Mouse (Mus musculus) megakaryocyte, embryonic 14.5 days (primary cell): ENCODE data around the gene Tmem88. TPM values are rescaled to one million over a fixed set of nuclear protein-coding genes. Genes with fewer than 3 reads are reported as not detected.

ENCODE experiments used
- H3K27me3 ChIP-seq: replicated peaks from 2 replicates; pipeline ENCODE3; 2012; ENCODE audit warnings: inconsistent platforms
- H3K36me3 ChIP-seq: replicated peaks from 2 replicates; pipeline ENCODE3; 2012; ENCODE audit warnings: low read length, inconsistent platforms, mixed read lengths
- H3K4me1 ChIP-seq: 2 replicates; pipeline ENCODE4 v1.6.1; 2012; ENCODE audit warnings: inconsistent platforms
- H3K4me3 ChIP-seq: replicated peaks from 2 replicates; pipeline ENCODE3; 2012; ENCODE audit warnings: moderate library complexity, mild to moderate bottlenecking, inconsistent platforms
- H3K9me3 ChIP-seq: 2 replicates; pipeline ENCODE4 v1.6.1; 2012; ENCODE audit warnings: inconsistent platforms
- FLI1 ChIP-seq: IDR thresholded peaks from 2 replicates; pipeline ENCODE4 v1.6.1; 2012; ENCODE audit warnings: low read length, inconsistent platforms, mixed read lengths
- GATA1 ChIP-seq: IDR thresholded peaks from 3 replicates; pipeline ENCODE4 v1.6.1; 2012; ENCODE audit warnings: mixed read lengths, low read length, inconsistent platforms, borderline replicate concordance
- polyA plus RNA-seq: library from polyadenylated mRNA; stranded (reverse); fragments of >175 nt; gene quantifications from 2 replicates; pipeline ENCODE4 v1.2.3, GENCODE M21; 2012; ENCODE audit warnings: low replicate concordance; ENCODE audit not compliant: insufficient read depth

Gene Tmem88
- polyA plus RNA-seq, 1 experiment = 0.35 TPM

DNA sequence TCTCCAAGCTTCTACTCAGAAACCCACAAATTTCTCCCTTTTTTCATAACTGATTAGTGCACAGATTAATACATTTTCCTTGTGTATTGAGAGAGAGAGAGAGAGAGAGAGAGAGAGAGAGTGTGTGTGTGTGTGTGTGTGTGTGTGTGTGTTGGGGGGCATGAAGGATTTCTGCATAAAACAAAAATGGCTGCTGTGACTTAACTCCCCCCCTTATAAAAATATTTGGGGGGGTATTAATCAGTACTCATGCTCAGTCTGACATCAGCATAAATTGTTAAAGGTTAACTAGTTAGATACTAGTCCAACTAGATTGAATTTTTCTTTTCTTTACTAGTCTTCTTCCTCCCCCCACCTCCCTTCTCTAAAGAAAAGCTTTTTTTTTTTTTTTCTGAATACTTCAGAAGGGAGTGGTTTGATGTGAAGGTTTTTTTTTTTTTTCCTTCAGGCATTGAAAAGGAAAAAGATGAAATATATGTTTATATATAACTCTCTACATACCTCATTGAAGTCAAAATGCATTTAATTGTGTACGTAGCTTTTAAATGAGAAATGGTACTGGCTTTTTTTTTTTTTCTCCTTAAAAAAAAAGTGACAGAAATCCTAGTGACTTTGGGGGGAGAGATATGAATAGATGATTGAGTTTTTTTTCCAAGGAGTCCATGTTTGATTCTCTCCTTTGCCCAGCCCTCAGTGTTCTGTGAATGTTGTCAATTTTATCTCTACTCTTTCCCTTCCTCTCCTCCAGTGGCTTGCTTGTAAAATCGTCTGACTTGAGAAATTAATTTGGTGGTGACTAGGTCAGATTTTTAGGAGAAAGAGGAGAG is 27.8 kb downstream of the Tmem88 start:
- Histone ChIP-seq H3K27me3 (peaks cover 78% of the 10 kb centered on the region), H3K4me3 (no peak overlapping the region), H3K9me3 (no peaks in the 10 kb centered on the region), H3K4me1 (peaks cover 60% of the 10 kb centered on the region), H3K36me3 (no peaks in the 10 kb centered on the region)
- TF ChIP-seq FLI1 = no peak
- TF ChIP-seq GATA1 = no peak

DNA sequence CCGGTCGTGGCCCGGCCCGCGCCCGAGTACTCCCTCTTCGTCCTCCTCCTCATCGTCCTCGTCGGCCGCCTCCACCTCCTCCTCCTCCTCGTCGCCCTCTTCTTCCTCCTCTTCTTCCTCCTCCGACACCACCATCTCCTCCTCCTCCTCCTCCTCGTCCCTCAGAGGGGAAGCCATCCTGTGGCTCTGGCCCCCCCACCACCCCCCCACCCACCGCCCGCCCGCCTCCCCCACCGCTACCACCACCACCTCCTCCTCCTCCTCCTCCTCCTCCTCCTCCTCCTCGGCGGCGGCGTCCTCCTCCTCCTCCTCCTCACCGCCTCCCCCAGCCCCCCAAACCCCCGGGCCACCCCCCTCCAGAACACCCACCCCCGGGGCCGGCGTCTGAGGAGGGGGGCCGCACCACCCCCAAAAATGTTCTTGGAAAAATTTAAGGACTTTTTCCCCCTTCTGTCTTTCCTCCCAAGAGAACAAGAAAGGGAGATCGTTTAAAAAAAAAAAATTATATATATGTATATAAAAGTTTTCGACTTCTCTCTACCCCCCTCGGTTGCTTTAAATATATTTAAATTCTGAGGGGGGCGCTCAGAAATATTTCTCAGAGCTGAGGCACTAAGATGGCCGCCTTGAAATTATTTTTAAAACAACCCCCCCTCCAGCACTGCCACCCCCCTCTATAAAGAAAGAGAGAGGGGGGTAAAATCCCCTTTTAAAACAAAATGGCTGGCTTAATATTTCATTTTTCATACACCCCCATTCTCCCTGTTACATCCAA is 28.6 kb downstream of the Tmem88 start, which contains the start of gene Chd3:
Gene Chd3, minus strand, starts transcription at position 192 of the 775 bp plus-strand sequence.
- Histone ChIP-seq H3K9me3 (no peaks in the 10 kb centered on the region), H3K36me3 (no peaks in the 10 kb centered on the region), H3K4me1 (peaks cover 65% of the 10 kb centered on the region), H3K27me3 (peaks cover 86% of the 10 kb centered on the region), H3K4me3 (peak within 1 kb of the TSS; percentile 93)
- TF ChIP-seq FLI1 = no peak
- TF ChIP-seq GATA1 = no peak

DNA sequence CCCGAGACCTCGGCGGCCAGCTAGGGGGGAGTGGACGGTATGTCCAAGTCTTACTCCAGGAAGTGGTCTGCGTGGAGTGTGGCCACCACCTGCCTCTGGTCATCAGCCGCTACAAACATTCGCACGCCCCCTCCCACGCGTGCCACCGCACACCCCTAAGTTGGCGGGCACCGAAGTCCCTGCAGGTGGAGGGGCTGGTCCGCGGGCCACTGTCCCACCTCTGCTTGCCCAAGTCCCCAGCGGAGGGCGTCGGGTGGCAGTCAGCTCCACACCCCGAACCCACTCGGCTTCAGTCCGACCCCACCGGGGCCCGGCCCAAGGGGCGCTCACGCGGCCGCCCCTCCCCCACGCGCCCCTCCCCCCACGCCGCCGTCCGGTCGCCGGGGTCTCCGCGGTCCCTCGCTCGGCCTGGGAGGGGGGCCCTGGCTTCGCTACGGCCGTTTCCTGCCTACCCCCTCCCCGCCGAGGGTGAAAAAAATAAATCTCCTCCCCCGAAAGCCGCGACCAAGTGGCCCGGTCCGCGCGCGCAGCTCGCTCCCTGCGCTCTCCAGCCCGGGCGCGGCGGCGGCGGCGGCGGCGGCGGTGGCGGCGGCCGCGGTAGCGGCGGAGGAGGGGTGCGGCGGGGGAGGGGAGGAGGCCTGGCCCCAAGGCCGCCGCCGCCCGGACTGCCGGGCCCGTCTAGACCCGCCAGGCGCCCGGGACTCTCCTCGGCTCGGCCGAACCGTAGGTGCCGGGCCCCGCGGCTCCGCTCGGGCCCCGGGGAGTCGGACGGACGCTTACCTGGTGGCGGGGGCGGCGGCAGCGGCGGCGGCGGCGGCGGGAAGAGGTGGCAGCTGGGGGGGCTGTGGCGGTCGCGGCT is 29.4 kb downstream of the Tmem88 start:
- peaks cover 64% of the 10 kb centered on the region for H3K4me1 ChIP-seq
- peaks cover 85% of the 10 kb centered on the region for H3K27me3 ChIP-seq
- TF ChIP-seq GATA1 (no peak), FLI1 (no peak)

DNA sequence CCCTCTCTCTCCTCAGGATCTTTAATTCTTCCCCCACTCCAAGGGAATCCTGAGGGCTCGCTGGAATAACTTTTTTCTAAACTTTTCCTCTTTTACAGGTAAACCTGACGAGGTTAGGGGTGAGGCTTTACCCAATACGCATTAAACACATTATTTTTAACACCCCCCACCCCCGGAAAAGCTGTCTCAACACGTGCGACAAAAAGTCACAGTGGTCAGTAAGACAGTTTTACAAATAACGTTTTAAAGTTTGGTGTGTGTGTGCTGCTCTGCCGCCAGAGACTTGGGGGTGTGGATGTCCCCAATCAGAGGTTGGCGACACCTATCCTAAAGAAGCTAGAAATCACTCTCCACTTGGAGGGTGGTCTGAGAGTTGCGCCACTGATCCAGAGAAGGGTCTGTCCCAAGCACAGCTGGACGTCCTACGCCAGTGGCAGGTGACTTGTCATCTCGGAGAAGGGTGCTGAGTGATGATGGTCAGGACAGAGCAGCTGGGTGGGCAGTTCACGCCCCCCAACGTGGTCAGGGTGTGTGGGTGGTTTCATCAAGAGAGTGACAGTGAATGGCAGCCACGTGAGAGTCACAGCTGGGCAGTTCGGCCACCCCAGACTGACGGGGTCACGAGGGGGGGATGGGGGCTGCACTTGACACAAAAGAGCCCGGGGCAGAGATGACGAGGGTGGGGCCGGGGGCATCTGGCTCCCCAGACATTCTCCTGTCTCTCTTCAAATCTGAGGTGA is 30.2 kb downstream of the Tmem88 start:
- peaks cover 56% of the 10 kb centered on the region for H3K4me1 ChIP-seq
- H3K9me3 ChIP-seq = 0 out of 2 replicates have a peak, but pooled peaks cover 1% of the 10 kb centered on the region
- H3K36me3 ChIP-seq = no peaks in the 10 kb centered on the region
- peak overlapping the region; percentile 93 for H3K4me3 ChIP-seq
- TF ChIP-seq GATA1 = no peak
- TF ChIP-seq FLI1 = no peak
- H3K27me3 ChIP-seq = peaks cover 82% of the 10 kb centered on the region

More for the DNA sequence above, 29.4 kb downstream of the Tmem88 start:
- peak overlapping the region; percentile 93 for H3K4me3 ChIP-seq
- H3K9me3 ChIP-seq = no peaks in the 10 kb centered on the region
- no peaks in the 10 kb centered on the region for H3K36me3 ChIP-seq

DNA sequence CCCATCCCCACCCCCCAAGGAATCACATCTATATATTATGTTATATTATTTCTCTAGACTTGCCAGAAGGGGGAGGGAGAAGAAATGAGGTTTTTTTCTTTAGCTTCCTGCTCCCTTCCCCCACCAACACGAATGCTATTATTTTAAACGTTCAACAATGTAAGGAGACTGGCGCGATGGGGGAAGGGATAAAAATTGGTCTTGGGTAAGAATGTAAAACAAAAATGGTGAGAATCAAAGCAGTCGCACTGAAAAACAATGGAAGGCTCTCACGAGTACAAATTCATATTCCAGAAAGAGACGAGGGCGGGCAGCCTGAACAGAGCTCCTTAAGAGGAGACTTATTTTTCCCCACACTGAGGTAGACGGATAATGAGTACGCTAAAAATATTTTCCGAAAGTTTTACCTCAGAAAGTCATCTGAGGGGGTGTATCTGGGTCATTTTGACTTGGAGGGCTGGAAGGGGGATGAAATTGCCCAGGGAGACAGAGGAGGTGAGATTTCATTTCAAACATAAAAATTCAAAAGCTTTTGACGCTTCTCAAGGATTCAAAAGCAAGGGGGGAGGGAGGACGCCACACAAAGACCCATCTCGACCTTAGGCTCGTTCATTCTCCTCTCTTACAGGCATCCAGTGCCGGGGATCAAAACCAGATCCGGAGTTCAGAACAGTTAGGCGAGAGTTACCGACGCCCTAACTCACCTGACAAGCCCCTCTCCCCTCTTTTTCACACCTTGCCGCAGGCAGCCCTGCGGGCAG is 31.0 kb downstream of the Tmem88 start:
- H3K27me3 ChIP-seq = peaks cover 79% of the 10 kb centered on the region

DNA sequence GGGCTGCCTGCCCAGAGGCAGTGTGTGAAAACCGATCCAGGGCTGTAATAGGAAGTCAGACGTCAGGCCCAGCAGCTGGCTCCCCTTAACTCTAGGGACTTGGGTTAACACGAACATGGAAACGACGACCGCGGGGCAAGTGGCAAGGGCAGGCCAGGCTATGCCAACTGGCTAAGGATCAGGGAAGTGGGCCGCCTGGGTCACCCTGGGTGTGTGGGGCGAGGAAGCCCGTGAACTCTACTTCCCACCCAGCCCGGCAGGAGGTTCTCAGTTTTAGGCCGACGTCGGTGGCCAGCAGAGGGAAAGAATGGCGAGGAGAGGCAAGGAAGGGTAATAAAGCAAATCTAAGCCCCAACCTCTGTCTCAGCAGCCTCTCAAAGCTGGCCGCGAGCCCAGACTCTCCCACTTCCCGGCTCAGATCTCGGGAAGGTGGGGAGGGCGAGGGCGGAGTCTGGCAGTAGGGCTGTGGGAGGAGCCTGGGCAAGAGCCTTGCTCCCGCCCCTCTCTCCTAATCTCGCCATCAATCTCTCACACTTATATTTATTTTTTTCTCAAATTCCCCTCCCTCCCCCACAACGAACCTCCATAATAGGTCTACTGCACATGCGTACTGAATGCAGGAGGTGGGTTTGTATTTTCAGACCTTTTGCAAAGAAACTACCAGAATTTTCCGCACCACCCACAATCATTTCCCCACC is 31.7 kb downstream of the Tmem88 start:
- H3K36me3 ChIP-seq = no peaks in the 10 kb centered on the region

More for the DNA sequence above, 31.0 kb downstream of the Tmem88 start:
- Histone ChIP-seq H3K36me3 (no peaks in the 10 kb centered on the region), H3K4me3 (peak overlapping the region; percentile 93), H3K9me3 (0 out of 2 replicates have a peak, but pooled peaks cover 2% of the 10 kb centered on the region), H3K4me1 (peaks cover 49% of the 10 kb centered on the region)
- TF ChIP-seq FLI1 = no peak

DNA sequence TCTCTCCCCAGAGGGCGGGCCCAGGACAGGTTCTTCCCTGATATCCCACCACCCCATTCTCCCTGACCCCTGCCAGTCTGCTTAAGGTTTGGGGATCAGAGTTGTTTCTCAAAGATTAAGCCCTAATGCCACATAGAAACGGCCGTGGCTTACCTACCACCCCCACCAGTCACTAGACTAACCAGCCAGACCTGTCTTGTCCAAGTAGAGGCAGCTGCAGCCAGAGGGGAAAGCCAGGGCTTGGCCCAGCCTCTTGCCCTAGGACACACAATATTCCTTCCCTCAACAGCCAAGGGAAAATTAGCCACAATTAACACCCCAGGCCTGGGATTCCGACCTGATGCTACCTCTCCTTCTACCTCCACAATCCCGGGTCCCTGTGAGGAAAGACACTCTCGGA is 32.3 kb downstream of the Tmem88 start:
- no peaks in the 10 kb centered on the region for H3K36me3 ChIP-seq
- peak overlapping the region; percentile 93 for H3K4me3 ChIP-seq
- H3K27me3 ChIP-seq = peaks cover 79% of the 10 kb centered on the region
- peaks cover 43% of the 10 kb centered on the region for H3K4me1 ChIP-seq
- 0 out of 2 replicates have a peak, but pooled peaks cover 2% of the 10 kb centered on the region for H3K9me3 ChIP-seq
- no peak for TF ChIP-seq GATA1
- no peak for TF ChIP-seq FLI1

More for the DNA sequence above, 31.7 kb downstream of the Tmem88 start:
- Histone ChIP-seq H3K4me3 (peak overlapping the region; percentile 93), H3K27me3 (peaks cover 79% of the 10 kb centered on the region), H3K4me1 (peaks cover 43% of the 10 kb centered on the region), H3K9me3 (0 out of 2 replicates have a peak, but pooled peaks cover 2% of the 10 kb centered on the region)
- TF ChIP-seq GATA1 (no peak), FLI1 (no peak)

DNA sequence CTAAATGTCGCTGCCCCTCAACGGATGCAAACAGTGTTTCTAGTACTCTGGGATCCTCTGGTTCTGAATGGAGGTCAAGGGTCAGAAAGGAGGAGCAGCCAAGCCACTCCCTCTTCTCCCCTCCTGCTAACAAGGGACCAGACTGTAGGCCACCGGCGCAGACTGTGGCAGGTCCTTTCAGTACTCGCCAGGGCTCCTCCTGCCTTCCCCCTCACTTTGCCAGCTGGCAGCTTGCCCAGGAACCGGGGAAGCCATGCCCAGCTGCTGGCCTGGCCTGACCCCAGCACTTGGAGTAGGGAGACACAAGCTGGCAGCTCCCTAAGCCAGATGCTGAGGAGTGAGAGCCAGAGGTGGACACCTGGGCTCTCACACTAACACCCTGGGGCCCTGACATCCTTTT is 33.1 kb downstream of the Tmem88 start:
- no peaks in the 10 kb centered on the region for H3K36me3 ChIP-seq
- TF ChIP-seq FLI1 = no peak
- no peak for TF ChIP-seq GATA1
- 0 out of 2 replicates have a peak, but pooled peaks cover 2% of the 10 kb centered on the region for H3K9me3 ChIP-seq
- peaks cover 84% of the 10 kb centered on the region for H3K27me3 ChIP-seq
- H3K4me3 ChIP-seq = no peak overlapping the region
- H3K4me1 ChIP-seq = peaks cover 47% of the 10 kb centered on the region
